Mouse (Mus musculus): ENCODE data around the gene Eif5. TPM values are rescaled to one million over a fixed set of nuclear protein-coding genes. Genes with fewer than 3 reads are reported as not detected.

Gene Eif5
- total and polyA plus RNA-seq, 3 experiments, result 201 to 330 (median 276) TPM

DNA sequence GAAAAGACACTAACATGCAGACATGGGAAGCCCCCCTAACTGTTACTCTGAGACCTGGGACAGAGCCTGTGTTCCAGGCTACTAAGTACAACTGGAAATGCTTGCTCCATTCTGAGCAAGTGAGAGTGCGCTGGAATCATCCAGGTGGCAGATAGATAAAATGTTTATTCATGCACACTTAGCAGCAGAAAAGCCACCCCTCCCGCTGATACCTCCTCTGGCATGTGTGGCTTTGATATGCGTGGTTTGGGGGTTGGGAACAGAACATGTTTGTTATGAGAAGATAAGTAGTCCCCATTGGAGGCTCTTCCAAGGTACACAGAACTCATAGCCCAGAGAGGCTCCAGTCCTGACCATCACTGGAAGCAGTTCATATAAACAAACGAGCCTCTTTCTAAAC lies 19.9 kb upstream of the Eif5 start:
- DNase-seq (ENCODE audit: low read depth, low spot score), result peak; percentile 87
- Histone ChIP-seq H3K9ac (ENCODE audit: control insufficient read depth, low read depth, low read length, poor library complexity, severe bottlenecking) (no peak overlapping the region), H3K79me2 (ENCODE audit: control insufficient read depth, insufficient read depth, low read length, poor library complexity) (no peaks in the 10 kb centered on the region), H3K36me3 (ENCODE audit: control insufficient read depth in 1 of 2, insufficient read depth in 2 of 2, low read length in 2 of 2) (peaks cover 0 to 29% of the 10 kb centered on the region in 2 experiments; a peak in 2 of 4 replicates), H3K4me3 (ENCODE audit: control insufficient read depth in 1 of 2, insufficient read depth in 1 of 2, low read depth in 2 of 2, low read length in 2 of 2) (no peak overlapping the region), H3K27ac (ENCODE audit: control insufficient read depth, low read depth, low read length) (peak overlapping the region; percentile 67), H3K9me3 (replicated peaks; ENCODE audit: insufficient read depth, low read length) (no peaks in the 10 kb centered on the region), H3K4me1 (ENCODE audit: control insufficient read depth in 1 of 2, insufficient read depth in 2 of 2, low read length in 2 of 2) (peaks cover 7 to 47% of the 10 kb centered on the region in 2 experiments), H3K27me3 (ENCODE audit: control insufficient read depth in 1 of 2, insufficient read depth in 2 of 2, low read length in 2 of 2) (no peaks in the 10 kb centered on the region)
- TF ChIP-seq SMC3 (IDR thresholded peaks at IDR 0.05; ENCODE audit: low read depth, low read length), result no peak
- TF ChIP-seq POLR2AphosphoS2 (IDR thresholded peaks at IDR 0.05; ENCODE audit: low read length), result no peak
- TF ChIP-seq ZMIZ1 (IDR thresholded peaks at IDR 0.05; ENCODE audit: low read depth, low read length), result no peak
- TF ChIP-seq SIN3A (IDR thresholded peaks at IDR 0.05; ENCODE audit: low read length), result peak; percentile 77
- TF ChIP-seq CHD1 (IDR thresholded peaks at IDR 0.05; ENCODE audit: low read depth, low read length), result no peak
- peak; percentile 76 for TF ChIP-seq BHLHE40 (IDR thresholded peaks at IDR 0.05; ENCODE audit: borderline replicate concordance, low read depth, low read length)
- TF ChIP-seq RCOR1 (IDR thresholded peaks at IDR 0.05; ENCODE audit: low read depth, low read length), result peak; percentile 85; the same call in 1 of the 2 replicates
- TF ChIP-seq ETS1 (IDR thresholded peaks at IDR 0.05; ENCODE audit: low read depth, low read length), result peak; percentile 88
- TF ChIP-seq MXI1 (IDR thresholded peaks at IDR 0.05; ENCODE audit: low read depth, low read length), result peak; percentile 71
- no peak for TF ChIP-seq KAT2A (conservative IDR thresholded peaks at IDR 0.05; ENCODE audit: low read depth, low read length)
- peak; percentile 82; the same call in 1 of the 2 replicates for TF ChIP-seq MAZ (IDR thresholded peaks at IDR 0.05; ENCODE audit: low read depth, low read length)
- TF ChIP-seq TAL1 (IDR thresholded peaks at IDR 0.05; ENCODE audit: low read length), result peak; percentile 90
- TF ChIP-seq GATA1 (IDR thresholded peaks at IDR 0.05; ENCODE audit: low read depth, low read length), result peak; percentile 93
- TF ChIP-seq ELF1 (IDR thresholded peaks at IDR 0.05; ENCODE audit: low read depth, low read length), result no peak
- no peak for TF ChIP-seq ZC3H11A (IDR thresholded peaks at IDR 0.05; ENCODE audit: low read depth, low read length)
- TF ChIP-seq POLR2AphosphoS5 (IDR thresholded peaks at IDR 0.05; ENCODE audit: borderline replicate concordance, low read depth, low read length), result no peak
- TF ChIP-seq HCFC1 (IDR thresholded peaks at IDR 0.05; ENCODE audit: low read depth, low read length), result no peak
- no peak for TF ChIP-seq POLR2A (IDR thresholded peaks at IDR 0.05; ENCODE audit: control insufficient read depth in 1 of 2, insufficient read depth in 1 of 2, low read depth in 1 of 2, low read length in 2 of 2, poor library complexity in 1 of 2)
- TF ChIP-seq RAD21 (IDR thresholded peaks at IDR 0.05; ENCODE audit: low read depth, low read length), result no peak
- no peak for TF ChIP-seq NELFE (IDR thresholded peaks at IDR 0.05; ENCODE audit: low read depth, low read length)
- TF ChIP-seq E2F4 (IDR thresholded peaks at IDR 0.05; ENCODE audit: borderline replicate concordance, low read depth, low read length), result no peak
- peak; percentile 38; the same call in 1 of the 2 replicates for TF ChIP-seq MAFK (IDR thresholded peaks at IDR 0.05; ENCODE audit: borderline replicate concordance, low read depth, low read length)
- no peak for TF ChIP-seq MEF2A (IDR thresholded peaks at IDR 0.05; ENCODE audit: extremely low read depth, insufficient replicate concordance, low read depth, low read length, poor library complexity, severe bottlenecking)
- peak; percentile 62; the same call in 1 of the 2 replicates for TF ChIP-seq MAX (IDR thresholded peaks at IDR 0.05; ENCODE audit: low read length)
- peak; percentile 29; the same call in 1 of the 2 replicates for TF ChIP-seq NRF1 (IDR thresholded peaks at IDR 0.05; ENCODE audit: insufficient read depth, low read depth, low read length, poor library complexity, severe bottlenecking)
- peak; percentile 91 to 96 for TF ChIP-seq EP300 (IDR thresholded peaks at IDR 0.05; ENCODE audit: low read depth in 1 of 2, low read length in 2 of 2)
- peak; percentile 49 for TF ChIP-seq CHD2 (IDR thresholded peaks at IDR 0.05; ENCODE audit: low read length)
- peak; percentile 78; the same call in 1 of the 2 replicates for TF ChIP-seq MYC (IDR thresholded peaks at IDR 0.05; ENCODE audit: low read depth, low read length)
- TF ChIP-seq ZNF384 (IDR thresholded peaks at IDR 0.05; ENCODE audit: low read depth, low read length), result no peak
- peak; percentile 95 for TF ChIP-seq TCF12 (IDR thresholded peaks at IDR 0.05; ENCODE audit: low read depth, low read length)
- no peak for TF ChIP-seq GABPA (IDR thresholded peaks at IDR 0.05; ENCODE audit: low read depth, low read length)
- no peak for TF ChIP-seq CTCF (IDR thresholded peaks at IDR 0.05 in 2 of 3, conservative IDR thresholded peaks at IDR 0.05 in 1 of 3; ENCODE audit: control insufficient read depth in 1 of 3, insufficient read depth in 1 of 3, low read depth in 2 of 3, low read length in 3 of 3, poor library complexity in 1 of 3, severe bottlenecking in 1 of 3)
- TF ChIP-seq UBTF (IDR thresholded peaks at IDR 0.05; ENCODE audit: borderline replicate concordance, insufficient read depth, low read depth, low read length), result no peak
- 0 out of 2 replicates have a peak, but pooled peaks have one; percentile 17 for TF ChIP-seq TBP (IDR thresholded peaks at IDR 0.05; ENCODE audit: low read depth, low read length)
